Mouse (Mus musculus) urinary bladder, postnatal 10 days (tissue): Measurements from ENCODE around the gene Ano8.
"Not testable (repeated sequence)": the region's sequence is repeated elsewhere in the genome, so short reads cannot be mapped to it uniquely, and the experiment has no call there.

Experiments
- DNase-seq: peaks from one replicate; pipeline ENCODE4 v3.0.0; 2022; ENCODE audit warnings: low spot score

The Ano8 gene

DNA sequence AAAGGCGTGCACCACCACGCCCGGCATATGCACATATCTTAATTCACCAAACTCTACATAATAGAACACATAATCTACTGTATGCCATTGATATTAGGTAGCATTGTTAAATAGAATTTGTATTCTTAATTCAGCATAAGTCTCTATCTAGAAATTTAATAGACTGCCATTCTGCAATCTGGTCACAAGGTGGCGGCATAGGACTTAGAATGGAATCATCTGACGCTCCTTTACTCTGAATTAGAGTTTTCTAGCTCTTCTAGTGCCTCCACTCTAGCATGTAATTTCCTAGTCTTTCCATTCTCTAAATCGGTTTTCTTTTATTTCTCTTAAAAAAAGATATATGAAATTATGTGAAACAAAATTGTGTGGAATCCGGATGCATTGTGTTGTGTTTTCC lies 44.4 kb downstream of the Ano8 start:
- no peak for DNase-seq

DNA sequence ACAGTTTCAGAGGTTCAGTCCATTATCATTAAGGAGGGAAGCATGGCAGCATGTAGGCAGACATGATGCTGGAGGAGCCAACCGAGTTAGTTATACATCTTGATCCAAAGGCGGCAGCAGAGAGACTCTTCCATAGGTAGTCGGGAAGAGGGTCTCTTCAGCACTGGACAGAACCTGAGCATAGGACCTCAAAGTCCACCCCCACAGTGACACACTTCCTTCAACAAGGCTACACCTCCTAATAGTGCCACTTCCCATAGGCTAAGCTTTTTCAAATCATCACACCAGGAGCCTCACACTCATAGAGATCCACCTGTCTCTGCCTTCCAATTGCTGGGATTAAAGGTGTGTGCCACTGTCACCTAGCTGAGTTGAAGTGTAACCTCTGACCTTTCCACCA lies 48.7 kb downstream of the Ano8 start:
- no peak for DNase-seq

DNA sequence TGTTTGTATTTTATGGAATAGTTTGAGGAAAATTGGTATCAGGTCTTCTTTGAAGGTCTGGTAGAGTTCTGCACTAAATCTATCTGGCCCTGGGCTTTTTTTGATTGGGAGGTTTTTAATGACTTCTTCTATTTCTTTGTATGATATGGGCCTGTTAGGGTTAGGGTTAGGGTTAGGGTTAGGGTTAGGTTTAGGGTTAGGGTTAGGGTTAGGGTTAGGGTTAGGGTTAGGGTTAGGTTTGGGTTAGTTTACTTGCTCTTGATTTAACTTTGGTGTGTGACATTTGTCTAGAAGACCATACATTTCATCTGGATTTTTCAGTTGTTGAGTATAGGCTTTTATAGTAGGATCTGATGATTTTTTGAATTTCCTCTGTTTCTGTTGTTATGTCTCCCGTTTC lies 52.8 kb downstream of the Ano8 start:
- DNase-seq = not testable (repeated sequence)
